Mouse (Mus musculus) intestine, embryonic 14.5 days (tissue): ENCODE results near the gene Rpl39. TPM values are rescaled to one million over a fixed set of nuclear protein-coding genes. Genes with fewer than 3 reads are reported as not detected.
"Not testable (repeated sequence)": the region's sequence is repeated elsewhere in the genome, so short reads cannot be mapped to it uniquely, and the experiment has no call there.

ENCODE experiments used
- ATAC-seq: fragments of 200-750 bp; cut with Nextera tagmentation; replicated peaks from 2 replicates; pipeline ENCODE4 v1.8.0; 2017; ENCODE audit warnings: low read depth, moderate number of reproducible peaks, moderate TSS enrichment, moderate library complexity; ENCODE audit not compliant: low FRiP score, low TSS enrichment
- DNase-seq: peaks from one replicate; pipeline ENCODE4 v3.0.0-alpha.2; 2018; ENCODE audit warnings: low spot score
- H3K27ac ChIP-seq: fragments of 300-500 bp; sonication (generic); 2 replicates; pipeline ENCODE4 v1.5.1; 2014; ENCODE audit warnings: low read depth, mild to moderate bottlenecking, control low read depth
- H3K27me3 ChIP-seq: fragments of 300-500 bp; sonication (generic); replicated peaks from 2 replicates; pipeline ENCODE4 v1.6.1; 2014; ENCODE audit warnings: low read length, control low read depth; ENCODE audit not compliant: control insufficient read depth, insufficient read depth
- H3K36me3 ChIP-seq: fragments of 300-500 bp; sonication (generic); 2 replicates; pipeline ENCODE4 v1.6.1; 2014; ENCODE audit warnings: low read length, control low read depth; ENCODE audit not compliant: control insufficient read depth, insufficient read depth
- H3K4me1 ChIP-seq: fragments of 300-500 bp; sonication (generic); replicated peaks from 2 replicates; pipeline ENCODE4 v1.6.1; 2014; ENCODE audit warnings: low read length, control low read depth, mixed read lengths; ENCODE audit not compliant: control insufficient read depth, insufficient read depth
- H3K4me2 ChIP-seq: fragments of 300-500 bp; sonication (generic); 2 replicates; pipeline ENCODE4 v1.6.1; 2014; ENCODE audit warnings: low read length
- H3K4me3 ChIP-seq: fragments of 300-500 bp; sonication (generic); 2 replicates; pipeline ENCODE4 v1.5.1; 2014; ENCODE audit warnings: low read depth, low read length, control low read depth, mixed read lengths
- H3K9ac ChIP-seq: fragments of 300-500 bp; sonication (generic); 2 replicates; pipeline ENCODE4 v1.6.1; 2014; ENCODE audit warnings: mild to moderate bottlenecking, low read length
- H3K9me3 ChIP-seq: fragments of 300-500 bp; sonication (generic); 2 replicates; pipeline ENCODE4 v1.6.1; 2016; ENCODE audit warnings: low read length, control low read depth; ENCODE audit not compliant: control insufficient read depth
- WGBS: fragments of 180-500 bp; shearing (Covaris S2); extraction: QIAGEN DNeasy Blood & Tissue Kit; methylation state at CpG from one replicate; pipeline ENCODE4 v1.1.7; 2014; 5-methylcytosine and 5-hydroxymethylcytosine counted together
- polyA plus RNA-seq: library from polyadenylated mRNA; unstranded; fragments of >200 nt; fragmentation: Nextera tagmentation; extraction: Ambion mirVana; gene quantifications from 2 replicates; pipeline ENCODE4 v1.2.1, GENCODE M21; 2014

Gene Rpl39
- polyA plus RNA-seq, 1 experiment from 2014 or later, result 732 TPM

- Histone ChIP-seq H3K4me1 (no peaks in the 10 kb centered on the region), H3K4me2 (no peak overlapping the region), H3K27me3 (no peaks in the 10 kb centered on the region), H3K9me3 (no peaks in the 10 kb centered on the region), H3K27ac (no peak overlapping the region), H3K9ac (no peak overlapping the region), H3K36me3 (peaks cover 20% of the 10 kb centered on the region), H3K4me3 (no peak overlapping the region)
- WGBS, result 50% methylated on average over 6 of the region's 6 CpGs
- DNase-seq, result no peak
- ATAC-seq, result no peak
Measured at GRCm38 (mm10) chrX:37081194-37081593, 4.0 kb downstream of the Rpl39 start.

GRCm38 (mm10) chrX:37080345-37080744, 4.9 kb downstream of the Rpl39 start:
- not testable (repeated sequence) for H3K27me3 ChIP-seq, H3K9ac ChIP-seq, H3K9me3 ChIP-seq, H3K4me2 ChIP-seq, H3K4me1 ChIP-seq, H3K4me3 ChIP-seq, ATAC-seq, DNase-seq, H3K27ac ChIP-seq
- H3K36me3 ChIP-seq, result peaks cover 20% of the 10 kb centered on the region
- WGBS, result 70% methylated on average over 3 of the region's 4 CpGs

- peaks cover 5% of the 10 kb centered on the region for H3K36me3 ChIP-seq
- H3K4me3 ChIP-seq, result no peak overlapping the region
- H3K9me3 ChIP-seq, result no peaks in the 10 kb centered on the region
- ATAC-seq, result no peak
- no peak overlapping the region for H3K27ac ChIP-seq
- 70% methylated on average over 8 of the region's 8 CpGs for WGBS
- no peaks in the 10 kb centered on the region for H3K27me3 ChIP-seq
- DNase-seq, result no peak
- H3K4me2 ChIP-seq, result no peak overlapping the region
- no peak overlapping the region for H3K9ac ChIP-seq
- no peaks in the 10 kb centered on the region for H3K4me1 ChIP-seq
Measured at GRCm38 (mm10) chrX:37076651-37077050, 8.6 kb downstream of the Rpl39 start.

GRCm38 (mm10) chrX:37074262-37074892, 10.8 kb downstream of the Rpl39 start:
- DNase-seq, result peak; percentile 81
- H3K4me3 ChIP-seq, result no peak overlapping the region
- H3K4me1 ChIP-seq, result no peaks in the 10 kb centered on the region
- no peak overlapping the region for H3K4me2 ChIP-seq
- H3K36me3 ChIP-seq, result no peaks in the 10 kb centered on the region
- ATAC-seq, result 0 out of 2 replicates have a peak, but pooled peaks have one; percentile 32
- 36% methylated on average over 9 of the region's 9 CpGs for WGBS
- no peak overlapping the region for H3K27ac ChIP-seq
- H3K9ac ChIP-seq, result no peak overlapping the region
- no peaks in the 10 kb centered on the region for H3K27me3 ChIP-seq
- no peaks in the 10 kb centered on the region for H3K9me3 ChIP-seq

- H3K4me2 ChIP-seq, result no peak overlapping the region
- DNase-seq, result no peak
- H3K4me1 ChIP-seq, result no peaks in the 10 kb centered on the region
- no peak for ATAC-seq
- no peaks in the 10 kb centered on the region for H3K27me3 ChIP-seq
- WGBS, result 80% methylated on average over 5 of the region's 5 CpGs
- H3K9me3 ChIP-seq, result no peaks in the 10 kb centered on the region
- H3K9ac ChIP-seq, result no peak overlapping the region
- H3K4me3 ChIP-seq, result no peak overlapping the region
- no peak overlapping the region for H3K27ac ChIP-seq
- no peaks in the 10 kb centered on the region for H3K36me3 ChIP-seq
Measured at GRCm38 (mm10) chrX:37068766-37069165, 16.4 kb downstream of the Rpl39 start.

GRCm38 (mm10) chrX:37067299-37067698, 17.9 kb downstream of the Rpl39 start:
- Histone ChIP-seq H3K4me2 (no peak overlapping the region), H3K27me3 (no peaks in the 10 kb centered on the region), H3K27ac (no peak overlapping the region), H3K36me3 (no peaks in the 10 kb centered on the region), H3K9ac (no peak overlapping the region), H3K4me3 (no peak overlapping the region), H3K4me1 (no peaks in the 10 kb centered on the region), H3K9me3 (no peaks in the 10 kb centered on the region)
- DNase-seq, result no peak
- ATAC-seq, result no peak
- WGBS, result 83% methylated on average over 3 of the region's 3 CpGs

GRCm38 (mm10) chrX:37063902-37064301, 21.3 kb downstream of the Rpl39 start:
- Histone ChIP-seq H3K27me3 (no peaks in the 10 kb centered on the region), H3K4me2 (no peak overlapping the region), H3K4me1 (no peaks in the 10 kb centered on the region), H3K27ac (no peak overlapping the region), H3K9ac (no peak overlapping the region), H3K4me3 (no peak overlapping the region), H3K36me3 (no peaks in the 10 kb centered on the region), H3K9me3 (no peaks in the 10 kb centered on the region)
- no peak for ATAC-seq
- DNase-seq, result no peak
- WGBS, result 80% methylated on average over 9 of the region's 9 CpGs

GRCm38 (mm10) chrX:37048890-37049823, 36.0 kb downstream of the Rpl39 start:
- ATAC-seq, result no peak

More at GRCm38 (mm10) chrX:37048890-37049823, 36.0 kb downstream of the Rpl39 start:
- no peak overlapping the region for H3K27ac ChIP-seq
- no peak overlapping the region for H3K9ac ChIP-seq
- peak overlapping the region; percentile 22 for H3K4me3 ChIP-seq
- peaks cover 52% of the 10 kb centered on the region for H3K27me3 ChIP-seq
- H3K4me1 ChIP-seq, result no peaks in the 10 kb centered on the region
- no peaks in the 10 kb centered on the region for H3K36me3 ChIP-seq
- no peaks in the 10 kb centered on the region for H3K9me3 ChIP-seq
- 10% methylated on average over 70 of the region's 70 CpGs for WGBS
- peak; percentile 59 for DNase-seq
- peak overlapping the region; percentile 50 for H3K4me2 ChIP-seq
